Mouse (Mus musculus) megakaryocyte, embryonic 14.5 days (primary cell): Measurements from ENCODE around the gene Strada. TPM values are rescaled to one million over a fixed set of nuclear protein-coding genes. Genes with fewer than 3 reads are reported as not detected.
"Not testable (repeated sequence)": the region's sequence is repeated elsewhere in the genome, so short reads cannot be mapped to it uniquely, and the experiment has no call there.

Experiments used
- H3K27me3 ChIP-seq: replicated peaks from 2 replicates; pipeline ENCODE3; 2012; ENCODE audit warnings: inconsistent platforms
- H3K36me3 ChIP-seq: replicated peaks from 2 replicates; pipeline ENCODE3; 2012; ENCODE audit warnings: low read length, inconsistent platforms, mixed read lengths
- H3K4me1 ChIP-seq: 2 replicates; pipeline ENCODE4 v1.6.1; 2012; ENCODE audit warnings: inconsistent platforms
- H3K4me3 ChIP-seq: replicated peaks from 2 replicates; pipeline ENCODE3; 2012; ENCODE audit warnings: moderate library complexity, mild to moderate bottlenecking, inconsistent platforms
- H3K9me3 ChIP-seq: 2 replicates; pipeline ENCODE4 v1.6.1; 2012; ENCODE audit warnings: inconsistent platforms
- FLI1 ChIP-seq: IDR thresholded peaks from 2 replicates; pipeline ENCODE4 v1.6.1; 2012; ENCODE audit warnings: low read length, inconsistent platforms, mixed read lengths
- GATA1 ChIP-seq: IDR thresholded peaks from 3 replicates; pipeline ENCODE4 v1.6.1; 2012; ENCODE audit warnings: mixed read lengths, low read length, inconsistent platforms, borderline replicate concordance
- polyA plus RNA-seq: library from polyadenylated mRNA; stranded (reverse); fragments of >175 nt; gene quantifications from 2 replicates; pipeline ENCODE4 v1.2.3, GENCODE M21; 2012; ENCODE audit warnings: low replicate concordance; ENCODE audit not compliant: insufficient read depth

Gene Strada
- polyA plus RNA-seq, 1 experiment, result 50.4 TPM

DNA sequence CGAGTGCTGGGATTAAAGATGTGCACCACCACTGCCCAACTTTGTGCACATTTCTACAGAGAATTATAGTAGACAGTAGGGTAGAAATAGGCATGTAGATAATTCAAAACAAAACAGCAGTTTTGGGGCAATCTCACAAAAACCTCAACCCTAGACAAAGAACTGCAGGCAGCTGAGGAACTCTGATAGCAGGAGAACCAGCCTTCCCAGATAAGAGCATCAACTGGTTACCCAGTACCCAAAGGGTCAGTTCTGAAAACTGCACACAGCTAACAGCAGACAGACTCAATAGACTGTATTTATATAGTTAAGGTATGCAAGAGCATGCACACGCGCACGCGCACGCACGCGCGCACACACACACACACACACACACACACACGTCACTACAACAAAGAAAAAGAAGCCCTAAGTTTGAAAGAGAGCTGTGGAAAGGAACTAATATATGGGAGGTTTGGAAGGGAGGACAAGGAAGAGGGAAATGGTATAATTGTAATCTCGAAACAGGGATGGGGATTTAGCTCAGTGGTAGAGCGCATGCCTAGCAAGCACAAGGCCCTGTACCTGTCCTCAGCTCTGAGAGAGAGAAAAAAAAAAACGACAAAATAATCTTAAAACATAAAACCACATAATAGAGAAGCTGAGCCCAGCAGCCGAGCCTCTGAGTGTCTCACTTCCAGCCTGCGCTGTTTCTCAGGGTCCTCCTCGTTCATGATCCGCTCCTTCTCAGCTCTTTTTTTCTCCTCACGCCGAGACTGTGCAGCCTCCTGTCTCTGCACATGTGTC lies 438 bp downstream of the Strada start:
- H3K4me3 ChIP-seq, result no peak overlapping the region
- H3K27me3 ChIP-seq, result no peaks in the 10 kb centered on the region
- peaks cover 33% of the 10 kb centered on the region for H3K4me1 ChIP-seq
- TF ChIP-seq GATA1 (no peak), FLI1 (no peak)
- no peaks in the 10 kb centered on the region for H3K9me3 ChIP-seq
- peaks cover 95% of the 10 kb centered on the region for H3K36me3 ChIP-seq

DNA sequence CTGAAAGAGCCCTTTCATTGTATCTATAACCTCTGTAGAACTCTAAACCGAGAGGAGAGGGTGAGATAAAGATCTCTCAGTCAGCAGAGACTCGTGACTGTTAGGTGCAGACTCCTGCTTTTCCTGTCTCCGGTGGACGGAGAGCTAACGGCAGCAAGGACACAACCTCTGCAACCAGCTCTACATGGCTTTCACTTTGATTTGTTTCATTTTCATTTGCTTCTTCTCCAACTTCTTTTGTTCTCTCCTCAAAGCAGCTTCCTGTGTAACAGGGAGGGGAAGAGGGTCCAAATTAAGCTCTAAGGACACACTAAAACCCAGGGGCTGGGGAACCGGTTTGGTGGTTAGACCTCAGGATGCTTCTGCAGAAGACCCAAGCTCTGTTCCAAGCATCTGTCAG lies 1.2 kb downstream of the Strada start:
- Histone ChIP-seq H3K27me3 (no peaks in the 10 kb centered on the region), H3K36me3 (peaks cover 91% of the 10 kb centered on the region), H3K4me1 (peaks cover 41% of the 10 kb centered on the region), H3K4me3 (no peak overlapping the region), H3K9me3 (no peaks in the 10 kb centered on the region)
- TF ChIP-seq FLI1 (no peak), GATA1 (no peak)

DNA sequence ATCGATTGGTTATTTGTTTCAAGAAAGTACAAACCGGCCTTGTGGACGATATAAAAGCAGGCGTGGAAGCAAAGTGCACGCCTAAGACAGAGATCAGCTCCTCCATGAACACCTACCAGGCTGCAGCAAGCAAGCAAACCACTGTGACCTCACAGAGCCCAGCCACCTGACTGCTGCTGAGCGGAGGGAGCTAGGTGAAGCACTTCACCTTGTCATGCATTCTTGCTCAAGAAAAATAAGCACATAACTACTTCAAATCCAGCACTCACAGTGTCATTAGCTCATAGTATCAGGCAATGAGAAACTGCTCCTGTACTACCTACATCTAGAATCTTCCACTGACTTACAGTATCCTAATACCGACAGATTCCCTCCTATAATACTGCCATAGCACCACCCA lies 2.0 kb downstream of the Strada start:
- Histone ChIP-seq H3K36me3 (peaks cover 83% of the 10 kb centered on the region), H3K4me1 (peaks cover 48% of the 10 kb centered on the region)
- not testable (repeated sequence) for H3K9me3 ChIP-seq, H3K4me3 ChIP-seq, H3K27me3 ChIP-seq

DNA sequence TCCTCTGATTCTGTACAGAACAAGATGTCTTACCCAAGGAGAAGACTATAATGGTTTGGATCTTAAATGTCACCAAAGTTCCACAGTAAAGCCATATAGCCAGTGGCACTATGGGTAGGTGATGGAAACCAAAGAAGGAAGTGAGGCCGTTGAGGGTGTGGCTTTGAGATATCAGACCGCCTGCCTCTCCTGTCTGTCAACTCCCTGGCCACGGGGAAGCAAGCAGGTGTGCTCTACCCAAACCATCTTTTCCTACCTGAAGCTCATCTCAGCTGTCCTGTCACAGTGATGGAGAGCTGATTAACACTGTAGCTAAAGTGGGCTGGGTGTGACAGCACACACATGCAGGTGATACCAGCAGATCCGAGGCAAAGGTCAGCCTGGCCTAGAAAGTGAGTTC lies 3.7 kb downstream of the Strada start:
- Histone ChIP-seq H3K9me3 (no peaks in the 10 kb centered on the region), H3K36me3 (peaks cover 66% of the 10 kb centered on the region), H3K4me3 (no peak overlapping the region), H3K4me1 (peaks cover 61% of the 10 kb centered on the region), H3K27me3 (no peaks in the 10 kb centered on the region)
- TF ChIP-seq GATA1 (no peak), FLI1 (no peak)

DNA sequence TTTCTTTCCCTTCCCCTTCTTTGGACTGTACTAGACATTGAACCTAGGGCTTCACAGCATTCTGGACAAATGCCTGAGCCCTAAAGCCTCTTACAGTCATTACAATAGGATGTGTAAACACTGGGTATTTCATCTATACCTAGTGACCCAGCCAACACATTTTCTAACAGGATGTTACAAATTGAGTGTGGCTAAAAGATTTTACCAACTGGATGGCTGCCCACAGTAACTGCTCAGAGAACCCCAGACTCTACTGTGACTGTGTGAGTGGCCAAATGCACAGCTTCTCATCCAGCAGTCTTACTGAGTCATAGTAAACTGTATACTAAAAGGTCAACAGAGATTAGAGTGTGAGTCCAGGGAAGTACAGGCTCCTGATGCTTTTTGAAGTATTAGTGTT lies 6.6 kb downstream of the Strada start:
- no peaks in the 10 kb centered on the region for H3K9me3 ChIP-seq
- no peak for TF ChIP-seq FLI1
- TF ChIP-seq GATA1, result no peak
- peaks cover 39% of the 10 kb centered on the region for H3K36me3 ChIP-seq
- no peak overlapping the region for H3K4me3 ChIP-seq
- no peaks in the 10 kb centered on the region for H3K27me3 ChIP-seq
- H3K4me1 ChIP-seq, result peaks cover 64% of the 10 kb centered on the region

DNA sequence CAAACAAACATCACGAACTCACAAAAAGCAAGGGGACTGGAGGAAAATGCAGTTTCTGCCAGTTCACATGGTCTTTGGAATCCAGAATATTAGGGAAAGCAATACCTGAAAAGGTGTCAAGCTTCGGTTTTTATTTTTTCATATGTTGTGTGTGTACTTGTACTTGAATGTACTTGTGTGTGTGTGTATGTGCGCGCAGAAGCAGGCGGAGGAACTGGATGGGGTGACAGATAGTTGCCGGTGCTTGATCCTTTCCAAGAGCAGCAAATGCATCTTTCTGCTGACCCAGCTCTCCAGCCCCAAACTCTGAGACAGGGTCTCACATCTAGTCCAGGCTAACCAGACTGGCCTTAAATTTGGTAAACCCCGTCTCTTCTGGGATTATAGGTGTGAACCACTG lies 7.1 kb downstream of the Strada start:
- peaks cover 39% of the 10 kb centered on the region for H3K36me3 ChIP-seq
- TF ChIP-seq GATA1 (no peak), FLI1 (no peak)
- H3K4me3 ChIP-seq, result no peak overlapping the region
- no peaks in the 10 kb centered on the region for H3K9me3 ChIP-seq
- H3K4me1 ChIP-seq, result peaks cover 69% of the 10 kb centered on the region
- H3K27me3 ChIP-seq, result no peaks in the 10 kb centered on the region

DNA sequence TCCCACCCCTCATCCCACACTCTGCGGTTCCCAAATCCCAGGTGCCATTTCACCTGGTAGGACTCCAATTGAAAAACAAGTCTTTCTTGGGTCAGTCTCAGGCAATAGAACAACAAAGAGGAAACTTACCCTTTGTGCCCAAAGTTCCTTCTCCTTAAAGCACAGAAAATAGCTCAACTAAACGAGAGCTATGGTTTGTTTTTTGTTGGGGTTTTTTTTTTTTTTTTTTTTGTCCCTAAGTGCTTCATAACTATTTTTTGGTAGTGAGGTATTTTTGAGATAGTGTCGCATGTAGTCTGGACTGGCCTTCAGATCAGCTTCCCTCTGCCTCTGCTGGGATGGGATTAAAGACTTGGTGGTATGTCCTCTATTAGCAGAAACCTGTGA lies 7.8 kb downstream of the Strada start:
- Histone ChIP-seq H3K36me3 (peaks cover 34% of the 10 kb centered on the region), H3K4me1 (peaks cover 72% of the 10 kb centered on the region), H3K9me3 (no peaks in the 10 kb centered on the region), H3K4me3 (peak overlapping the region; percentile 94), H3K27me3 (no peaks in the 10 kb centered on the region)
- TF ChIP-seq FLI1 (no peak), GATA1 (no peak)

DNA sequence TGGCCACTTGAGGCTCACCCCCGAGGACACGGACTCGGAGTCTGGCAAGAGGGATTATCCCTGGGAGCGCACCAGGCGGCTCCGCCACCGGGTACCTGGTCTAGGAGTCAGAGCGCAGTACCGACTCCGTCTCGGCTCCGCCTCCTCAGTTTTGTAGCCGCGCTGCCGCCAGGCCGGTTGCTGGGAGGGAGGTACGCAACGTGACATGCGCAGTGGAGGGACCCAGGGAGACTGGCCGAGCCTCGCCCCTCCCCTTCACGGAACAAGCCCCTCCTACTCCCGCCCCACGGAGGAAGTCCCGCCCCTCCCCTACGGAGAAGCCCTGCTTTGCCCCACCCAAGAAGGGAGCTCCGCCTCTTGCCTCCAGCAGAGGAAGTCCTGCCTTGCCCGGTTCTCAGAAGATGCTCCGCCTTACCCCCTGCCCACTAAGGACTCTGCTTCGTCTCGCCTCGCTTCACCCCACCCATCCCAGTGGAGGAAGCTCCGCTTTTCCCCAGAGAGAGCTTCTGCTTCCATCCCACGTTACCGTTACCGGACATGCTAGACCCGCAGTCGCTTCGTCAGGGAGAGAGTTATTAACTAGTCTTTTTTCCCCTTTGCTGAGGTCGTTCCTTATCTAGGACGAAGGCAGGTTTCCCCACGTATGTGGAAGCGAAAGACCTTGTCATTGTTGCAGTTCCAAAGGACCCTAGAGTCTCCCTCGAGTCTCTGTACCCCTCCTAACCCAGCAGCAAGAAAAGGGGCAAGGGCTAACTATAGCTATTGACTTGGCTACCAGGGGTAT lies 8.4 kb downstream of the Strada start:
- H3K27me3 ChIP-seq, result no peaks in the 10 kb centered on the region
- no peak for TF ChIP-seq FLI1
- no peak for TF ChIP-seq GATA1
- peaks cover 34% of the 10 kb centered on the region for H3K36me3 ChIP-seq
- no peaks in the 10 kb centered on the region for H3K9me3 ChIP-seq
- peaks cover 76% of the 10 kb centered on the region for H3K4me1 ChIP-seq
- H3K4me3 ChIP-seq, result peak overlapping the region; percentile 94

DNA sequence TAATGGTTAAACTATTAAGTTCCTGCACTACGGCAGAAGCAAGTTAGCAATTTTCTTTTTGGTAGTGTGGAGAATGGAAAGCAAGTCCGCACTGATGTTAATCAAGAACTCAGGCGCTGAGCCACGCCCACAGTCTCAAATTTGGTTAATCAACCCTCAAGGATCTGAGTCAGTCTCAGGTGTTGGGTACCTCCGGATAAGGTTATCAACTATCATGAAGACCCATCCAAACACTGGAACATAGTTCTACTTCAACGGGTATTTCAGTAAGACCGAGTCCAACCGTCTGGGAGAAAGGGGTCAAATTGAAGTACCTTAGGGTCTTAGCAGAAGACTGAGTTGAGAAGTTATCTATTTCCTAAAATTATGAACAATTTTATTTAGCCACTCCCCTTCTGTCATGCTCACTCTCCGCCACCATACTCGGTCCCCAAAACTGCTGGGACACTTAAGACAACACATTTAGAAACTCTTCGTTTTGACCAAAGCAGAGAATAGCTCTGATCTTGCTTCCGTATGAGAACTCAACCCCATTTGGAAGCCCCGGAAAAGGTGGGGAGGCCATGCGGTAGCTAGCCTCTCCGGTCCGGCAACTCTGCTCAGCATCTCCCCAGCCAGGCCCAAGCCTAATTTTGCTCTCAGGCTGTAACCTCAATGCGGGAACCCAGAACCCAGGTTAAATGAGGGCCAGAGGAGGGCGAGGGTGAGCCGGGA lies 9.2 kb downstream of the Strada start:
- Histone ChIP-seq H3K9me3 (no peaks in the 10 kb centered on the region), H3K4me3 (peak overlapping the region; percentile 94), H3K27me3 (no peaks in the 10 kb centered on the region), H3K4me1 (peaks cover 71% of the 10 kb centered on the region), H3K36me3 (peaks cover 31% of the 10 kb centered on the region)
- TF ChIP-seq GATA1, result no peak
- no peak for TF ChIP-seq FLI1

DNA sequence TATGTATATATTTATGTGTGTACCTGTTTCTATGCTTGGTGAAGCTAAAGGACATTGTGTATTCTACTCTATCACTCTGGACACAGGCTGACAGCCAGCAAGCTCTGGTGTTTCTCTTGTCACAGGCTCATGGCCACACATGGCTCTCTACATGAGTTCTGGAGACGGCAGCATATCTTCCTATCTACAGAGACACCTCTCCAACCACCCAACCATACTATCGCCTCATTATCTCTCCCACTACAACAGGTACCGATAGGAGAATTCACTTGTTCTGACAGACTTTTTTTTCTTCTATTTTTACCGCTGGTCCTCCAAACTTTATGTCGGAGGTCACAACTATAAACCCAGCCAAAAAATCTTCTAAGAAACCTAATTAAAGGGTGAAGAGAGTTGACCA lies 9.7 kb downstream of the Strada start:
- H3K4me1 ChIP-seq, result peaks cover 71% of the 10 kb centered on the region
- peak overlapping the region; percentile 94 for H3K4me3 ChIP-seq
- peaks cover 29% of the 10 kb centered on the region for H3K36me3 ChIP-seq
- TF ChIP-seq GATA1 (no peak), FLI1 (no peak)
- H3K27me3 ChIP-seq, result no peaks in the 10 kb centered on the region
- H3K9me3 ChIP-seq, result no peaks in the 10 kb centered on the region
